Mouse (Mus musculus) kidney, adult 2 months (tissue): Measurements from ENCODE around the gene Prtn3. TPM values are rescaled to one million over a fixed set of nuclear protein-coding genes. Genes with fewer than 3 reads are reported as not detected.

Source experiments
- DNase-seq: peaks from one replicate; pipeline ENCODE4 v3.0.0; 2021
- H3K27ac ChIP-seq: fragments of 200-500 bp; 2 replicates; pipeline ENCODE4 v1.5.1; 2012; ENCODE audit warnings: low read depth, low read length, control low read depth, inconsistent platforms; ENCODE audit not compliant: insufficient read depth
- H3K27me3 ChIP-seq: fragments of 200-500 bp; replicated peaks from 2 replicates; pipeline ENCODE4 v1.6.1; 2012; ENCODE audit warnings: mild to moderate bottlenecking, moderate library complexity, low read length, inconsistent platforms; ENCODE audit not compliant: control insufficient read depth, insufficient read depth
- H3K36me3 ChIP-seq: fragments of 200-500 bp; 2 replicates; pipeline ENCODE4 v1.6.1; 2012; ENCODE audit warnings: mild to moderate bottlenecking, moderate library complexity, low read length, inconsistent platforms; ENCODE audit not compliant: control insufficient read depth, insufficient read depth
- H3K4me1 ChIP-seq: fragments of 200-500 bp; 2 replicates; pipeline ENCODE4 v1.6.1; 2011; ENCODE audit warnings: low read length; ENCODE audit not compliant: control insufficient read depth, insufficient read depth
- H3K4me3 ChIP-seq: fragments of 200-500 bp; 2 replicates; pipeline ENCODE4 v1.5.1; 2011; ENCODE audit warnings: mild to moderate bottlenecking, low read depth, low read length, control low read depth; ENCODE audit not compliant: insufficient read depth
- CTCF ChIP-seq: fragments of 200-500 bp; conservative IDR thresholded peaks from 2 replicates; pipeline ENCODE4 v1.5.1; 2011; ENCODE audit warnings: low read depth, mild to moderate bottlenecking, control low read depth, low read length, moderate library complexity, mixed read lengths; ENCODE audit not compliant: insufficient read depth, insufficient read length
- POLR2A ChIP-seq: fragments of 200-500 bp; IDR thresholded peaks from one replicate; pipeline ENCODE4 v1.6.1; 2011; ENCODE audit warnings: low read depth, low read length, control low read depth
- WGBS: fragments of 180-500 bp; shearing (Covaris S2); methylation state at CpG from one replicate; pipeline ENCODE4 v1.1.7; 2018; 5-methylcytosine and 5-hydroxymethylcytosine counted together
- polyA plus RNA-seq: library from polyadenylated mRNA; depleted of rRNA; stranded (reverse); fragments of >200 nt; gene quantifications from 2 replicates; pipeline ENCODE4 v1.2.3, GENCODE M21; 2012

Prtn3 gene
- polyA plus RNA-seq, 1 experiment = 0.99 TPM

GRCm38 (mm10) chr10:79914131-79914947 lies 40.1 kb downstream of the Prtn3 start:
- DNase-seq = no peak
- no peak overlapping the region for H3K27ac ChIP-seq
- H3K27me3 ChIP-seq = no peaks in the 10 kb centered on the region
- 67% methylated on average over 10 of the region's 11 CpGs for WGBS
- no peak for TF ChIP-seq CTCF
- TF ChIP-seq POLR2A = no peak
- H3K36me3 ChIP-seq = no peaks in the 10 kb centered on the region
- H3K4me3 ChIP-seq = no peak overlapping the region
- H3K4me1 ChIP-seq = peaks cover 14% of the 10 kb centered on the region

- peaks cover 12% of the 10 kb centered on the region for H3K4me1 ChIP-seq
- H3K27me3 ChIP-seq = no peaks in the 10 kb centered on the region
- peak; percentile 51 for DNase-seq
- 46% methylated on average over 7 of the region's 7 CpGs for WGBS
- TF ChIP-seq CTCF (no peak), POLR2A (no peak)
- no peak overlapping the region for H3K4me3 ChIP-seq
- H3K27ac ChIP-seq = no peak overlapping the region
- H3K36me3 ChIP-seq = no peaks in the 10 kb centered on the region
These were observed 40.8 kb downstream of the Prtn3 start for GRCm38 (mm10) chr10:79914948-79915596.

- Histone ChIP-seq H3K27me3 (no peaks in the 10 kb centered on the region), H3K36me3 (no peaks in the 10 kb centered on the region), H3K4me3 (peak overlapping the region; percentile 98), H3K27ac (no peak overlapping the region; the same call in 1 of the 2 replicates), H3K4me1 (peaks cover 12% of the 10 kb centered on the region)
- no peak for DNase-seq
- WGBS = 12% methylated on average over 8 of the region's 8 CpGs
- no peak for TF ChIP-seq CTCF
- TF ChIP-seq POLR2A = no peak
These were observed 41.8 kb downstream of the Prtn3 start for GRCm38 (mm10) chr10:79916081-79916480.

GRCm38 (mm10) chr10:79916808-79917531 lies 42.7 kb downstream of the Prtn3 start, which contains the start of gene Kiss1r:
Gene Kiss1r, plus strand, starts transcription at chr10:79916971.
- DNase-seq = peak; percentile 89
- no peaks in the 10 kb centered on the region for H3K27me3 ChIP-seq
- no peaks in the 10 kb centered on the region for H3K36me3 ChIP-seq
- TF ChIP-seq POLR2A = peak; percentile 69
- no peak for TF ChIP-seq CTCF
- H3K27ac ChIP-seq = peak within 1 kb of the TSS; percentile 67
- peaks cover 12% of the 10 kb centered on the region for H3K4me1 ChIP-seq
- WGBS = 1% methylated on average over 42 of the region's 42 CpGs
- peak within 1 kb of the TSS; percentile 98 for H3K4me3 ChIP-seq

GRCm38 (mm10) chr10:79917532-79918100 lies 43.3 kb downstream of the Prtn3 start:
- Histone ChIP-seq H3K4me1 (peaks cover 12% of the 10 kb centered on the region), H3K4me3 (no peak overlapping the region), H3K36me3 (no peaks in the 10 kb centered on the region), H3K27me3 (no peaks in the 10 kb centered on the region), H3K27ac (no peak overlapping the region)
- TF ChIP-seq CTCF (no peak), POLR2A (no peak)
- DNase-seq = no peak
- 74% methylated on average over 5 of the region's 5 CpGs for WGBS

GRCm38 (mm10) chr10:79918231-79919078 lies 44.2 kb downstream of the Prtn3 start:
- no peak for TF ChIP-seq CTCF
- no peak for TF ChIP-seq POLR2A
- no peak for DNase-seq
- Histone ChIP-seq H3K27me3 (no peaks in the 10 kb centered on the region), H3K4me3 (peak overlapping the region; percentile 27; the same call in 1 of the 2 replicates), H3K36me3 (no peaks in the 10 kb centered on the region), H3K4me1 (peaks cover 12% of the 10 kb centered on the region), H3K27ac (no peak overlapping the region)
- WGBS = 39% methylated on average over 35 of the region's 35 CpGs
